Mouse (Mus musculus): ENCODE results near the gene Mbtps2. TPM values are rescaled to one million over a fixed set of nuclear protein-coding genes. Genes with fewer than 3 reads are reported as not detected.

Gene Mbtps2
- total RNA-seq, 2 experiments from 2014 or later = 15.9 to 17.2 TPM

DNA sequence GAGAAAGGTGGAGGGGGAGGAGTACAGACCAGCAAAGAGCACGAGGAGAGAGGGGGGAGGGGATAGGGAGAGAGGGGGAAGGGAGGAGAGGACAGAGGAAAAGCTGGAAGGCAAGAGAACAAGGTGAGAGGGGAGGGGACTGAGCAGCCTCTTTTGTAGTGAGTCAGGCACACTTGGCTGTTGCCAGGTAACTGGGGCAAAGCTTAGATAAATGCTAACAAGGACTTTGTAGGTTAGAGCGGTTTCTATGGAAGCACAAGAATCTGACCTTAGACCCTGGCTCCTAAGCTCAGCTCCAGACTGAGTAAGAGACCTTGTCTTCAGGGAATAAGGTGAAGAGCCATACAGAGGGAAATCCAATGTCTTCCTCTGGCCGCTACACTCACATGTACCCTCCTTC, 51.4 kb downstream of the Mbtps2 start:
- intact Hi-C loops (cut with DNase I) = loop anchor here (5.0 kb wide), 1 partner anchor 55 kb away; the partner anchor contains the start of gene Sms
- peak; percentile 2 to 5 for DNase-seq

GRCm38 (mm10) chrX:157506400-157506799, 92.1 kb downstream of the Mbtps2 start:
- no peak for DNase-seq
- intact Hi-C loops (cut with DNase I) = no loop called here

DNA sequence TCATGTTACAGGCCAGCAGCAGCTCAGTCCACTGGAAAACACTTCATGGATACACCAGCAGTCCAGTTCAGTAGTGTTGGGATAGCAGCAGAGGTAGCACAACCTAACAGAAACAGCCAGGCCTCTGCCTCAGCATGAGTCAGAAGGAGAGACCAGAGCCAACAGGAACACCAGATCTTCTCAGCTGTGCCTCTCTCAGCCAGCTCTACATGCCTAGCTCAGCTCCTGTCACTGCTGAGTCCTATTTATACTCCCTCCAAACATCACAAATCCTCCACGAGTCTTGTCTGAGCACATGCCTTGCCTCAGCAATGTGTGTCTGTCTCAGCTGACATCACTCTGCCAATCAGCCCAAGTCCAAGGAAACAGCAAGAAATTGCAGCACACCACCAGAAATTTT, 94.0 kb downstream of the Mbtps2 start:
- intact Hi-C loops (cut with DNase I) = no loop called here
- no peak for DNase-seq

DNA sequence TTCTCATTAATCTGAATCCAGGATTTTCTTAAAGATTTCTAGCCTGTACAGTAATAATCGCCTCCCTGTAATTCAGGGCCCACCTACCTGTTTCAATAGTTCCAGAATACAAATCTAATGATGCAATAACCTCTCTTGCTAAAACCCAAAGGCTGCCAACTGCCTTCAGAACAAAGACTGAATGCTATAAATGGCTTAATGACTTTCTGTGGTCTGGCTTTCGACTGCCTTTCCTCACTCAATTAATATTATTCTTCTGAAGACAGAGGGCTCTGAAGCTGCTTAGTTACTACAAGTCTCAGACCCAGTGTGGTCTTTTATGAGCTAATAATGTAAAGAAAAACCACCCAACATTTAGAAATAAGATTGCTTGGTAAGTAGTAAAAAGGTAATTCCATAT, 96.6 kb downstream of the Mbtps2 start:
- no peak for DNase-seq
- intact Hi-C loops (cut with DNase I) = no loop called here

- intact Hi-C loops (cut with DNase I) = no loop called here
- no peak for DNase-seq
These were observed 98.5 kb downstream of the Mbtps2 start for GRCm38 (mm10) chrX:157500004-157500403.

GRCm38 (mm10) chrX:157493159-157493558, 105.4 kb downstream of the Mbtps2 start:
- no peak for DNase-seq
- intact Hi-C loops (cut with DNase I) = loop anchor here (5.0 kb wide), 2 partner anchors 54 to 104 kb away; partner anchors contain the start of gene Mbtps2

DNA sequence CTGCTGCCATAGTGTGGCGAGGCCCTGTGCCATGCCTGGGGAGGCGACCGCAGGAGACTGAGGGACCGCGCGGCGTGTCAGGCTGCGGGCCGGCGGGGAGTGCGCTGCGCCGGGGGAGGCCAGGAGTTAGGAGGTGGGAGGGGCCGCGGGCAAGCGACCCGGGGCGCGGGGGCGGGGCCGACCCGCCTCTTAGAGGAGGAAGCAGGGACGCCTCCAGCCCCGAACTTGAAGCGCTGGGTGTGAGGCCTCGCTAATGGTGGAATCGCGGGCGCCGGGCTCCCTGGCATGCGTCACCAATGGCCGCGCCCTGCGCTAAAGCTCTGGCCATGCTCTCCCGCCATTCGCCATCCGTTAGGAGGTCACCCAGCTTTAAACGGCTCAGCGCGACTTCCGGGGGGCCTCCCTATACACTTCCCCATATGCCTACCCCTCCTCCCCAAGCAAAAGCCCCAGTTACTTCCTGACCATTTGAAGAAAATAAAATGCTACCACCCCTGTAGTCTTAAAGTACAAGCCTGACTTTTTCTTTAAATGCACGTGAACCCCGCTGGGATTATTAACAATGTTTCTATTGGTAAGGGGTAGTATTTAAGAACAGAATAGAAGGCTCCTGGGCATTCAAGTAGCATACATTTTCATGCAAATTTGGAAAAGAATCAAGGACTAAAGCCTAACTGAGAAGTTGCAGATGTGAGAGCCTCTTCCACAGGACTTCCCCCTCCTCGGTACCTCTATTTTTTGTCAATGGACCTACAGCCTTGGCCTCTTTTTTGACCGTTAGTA, 106.4 kb downstream of the Mbtps2 start, which contains the start of gene Sms:
Gene Sms, minus strand, starts transcription at position 344 of the 783 bp plus-strand sequence.
- DNase-seq = peak; percentile 51 to 63
- intact Hi-C loops (cut with DNase I) = loop anchor here (5.0 kb wide), 2 partner anchors 55 to 105 kb away; partner anchors contain the start of gene Mbtps2

DNA sequence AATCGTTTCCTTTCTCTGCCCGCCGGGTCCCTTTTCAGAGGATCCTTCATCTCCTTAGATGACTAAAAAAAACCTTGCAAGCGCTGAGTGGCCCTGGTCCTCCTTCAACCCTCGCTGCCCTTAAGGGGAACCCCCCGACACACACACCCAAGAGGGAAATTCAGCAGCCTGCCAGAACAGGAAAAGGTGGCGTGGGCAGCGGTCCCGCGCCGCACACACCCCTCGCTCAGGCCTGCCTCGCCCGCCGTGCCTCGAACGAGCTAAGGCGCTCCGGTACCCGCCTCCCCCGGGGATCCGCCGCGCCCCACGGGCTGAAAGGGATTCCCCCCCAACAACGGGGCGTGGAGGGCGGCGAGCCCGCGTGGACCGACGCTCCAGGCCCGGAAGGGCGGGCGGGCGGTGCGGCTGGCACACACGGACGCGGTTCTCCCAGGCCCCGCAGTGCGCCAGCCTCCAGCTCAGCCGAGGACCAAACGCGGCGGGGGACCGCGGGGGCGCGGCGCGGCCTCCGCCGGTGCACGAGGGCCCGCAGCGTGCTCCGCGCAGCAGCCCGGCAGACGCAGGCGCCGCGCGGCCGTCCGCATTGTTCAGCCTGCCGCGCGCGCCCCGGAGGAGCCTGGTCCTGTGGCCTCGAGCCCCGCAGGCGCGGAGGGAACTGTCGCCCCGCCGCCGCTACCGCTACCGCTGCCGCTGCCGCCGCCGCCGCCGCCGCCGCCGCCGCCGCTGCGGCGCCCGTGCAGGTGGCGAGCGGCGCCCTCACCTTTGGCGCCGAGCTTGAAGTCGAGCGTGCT, 107.2 kb downstream of the Mbtps2 start:
- intact Hi-C loops (cut with DNase I) = loop anchor here (5.0 kb wide), 2 partner anchors 56 to 106 kb away; partner anchors contain the start of gene Mbtps2
- peak; percentile 19 to 28 for DNase-seq

GRCm38 (mm10) chrX:157490769-157491144, 107.8 kb downstream of the Mbtps2 start:
- intact Hi-C loops (cut with DNase I) = loop anchor here (5.0 kb wide), 2 partner anchors 57 to 107 kb away; partner anchors contain the start of gene Mbtps2

GRCm38 (mm10) chrX:157489871-157490721, 108.4 kb downstream of the Mbtps2 start:
- intact Hi-C loops (cut with DNase I) = loop anchor here (5.0 kb wide), 2 partner anchors 57 to 107 kb away; partner anchors contain the start of gene Mbtps2

More at GRCm38 (mm10) chrX:157490769-157491144, 107.8 kb downstream of the Mbtps2 start:
- DNase-seq = no peak

GRCm38 (mm10) chrX:157488831-157489230, 109.7 kb downstream of the Mbtps2 start:
- no peak for DNase-seq
- intact Hi-C loops (cut with DNase I) = no loop called here

More at GRCm38 (mm10) chrX:157489871-157490721, 108.4 kb downstream of the Mbtps2 start:
- DNase-seq = no peak

- intact Hi-C loops (cut with DNase I) = loop anchor here (2.0 kb wide), 1 partner anchor 158 kb away; no protein-coding TSS in a partner anchor
These were observed 111.8 kb downstream of the Mbtps2 start for GRCm38 (mm10) chrX:157486765-157487164.

More at GRCm38 (mm10) chrX:157486765-157487164, 111.8 kb downstream of the Mbtps2 start:
- peak; percentile 42 to 49 for DNase-seq

Other genes starting within 250 kb of the Mbtps2 start
- gene Phex, start 183.4 kb downstream of the Mbtps2 start, total RNA-seq (2021) = under 1 TPM; 0.14 to 0.22 TPM
- gene Sms, start 106.4 kb downstream of the Mbtps2 start, total RNA-seq (2021) = 10 to 100 TPM; 18.3 to 22.8 TPM
- gene Yy2, start 29.7 kb downstream of the Mbtps2 start, total RNA-seq (2021) = 1 to 10 TPM in 1 of 2 experiments, under 1 TPM in 1; 0.20 to 1.0 TPM
- 100 to 1,000 TPM; 395 to 429 TPM for gene Smpx, start 100.2 kb upstream of the Mbtps2 start, total RNA-seq (2021)
- 1 to 10 TPM; 1.8 to 2.5 TPM for gene Klhl34, start 219.7 kb upstream of the Mbtps2 start, total RNA-seq (2021)